Mouse (Mus musculus) heart, embryonic 16.5 days (tissue): ENCODE measurements around the gene Mief1. TPM values are rescaled to one million over a fixed set of nuclear protein-coding genes. Genes with fewer than 3 reads are reported as not detected.

ENCODE experiments used
- ATAC-seq: fragments of 200-750 bp; cut with Nextera tagmentation; replicated peaks from 2 replicates; pipeline ENCODE4 v1.8.0; 2017; ENCODE audit warnings: moderate number of reproducible peaks; ENCODE audit not compliant: insufficient read depth, low FRiP score; ENCODE audit errors: extremely low read depth
- H3K27ac ChIP-seq: fragments of 300-500 bp; sonication (generic); 2 replicates; pipeline ENCODE4 v1.5.1; 2014; ENCODE audit warnings: mild to moderate bottlenecking, low read length, control low read depth, moderate library complexity
- H3K27me3 ChIP-seq: fragments of 300-500 bp; sonication (generic); 2 replicates; pipeline ENCODE4 v1.6.1; 2014; ENCODE audit warnings: low read length, mixed read lengths; ENCODE audit not compliant: control insufficient read depth, insufficient read depth
- H3K36me3 ChIP-seq: fragments of 300-500 bp; sonication (generic); 2 replicates; pipeline ENCODE4 v1.6.1; 2014; ENCODE audit not compliant: control insufficient read depth, insufficient read depth
- H3K4me1 ChIP-seq: fragments of 300-500 bp; sonication (generic); 2 replicates; pipeline ENCODE4 v1.6.1; 2014; ENCODE audit warnings: low read length, mixed read lengths; ENCODE audit not compliant: control insufficient read depth, insufficient read depth
- H3K4me2 ChIP-seq: fragments of 300-500 bp; sonication (generic); 2 replicates; pipeline ENCODE4 v1.6.1; 2014; ENCODE audit warnings: low read depth, mild to moderate bottlenecking, control low read depth, low read length
- H3K4me3 ChIP-seq: fragments of 300-500 bp; sonication (generic); 2 replicates; pipeline ENCODE4 v1.5.1; 2014; ENCODE audit warnings: mild to moderate bottlenecking, control low read depth, low read length
- H3K9ac ChIP-seq: fragments of 300-500 bp; sonication (generic); 2 replicates; pipeline ENCODE4 v1.6.1; 2014; ENCODE audit warnings: low read length, control low read depth
- H3K9me3 ChIP-seq: fragments of 300-500 bp; sonication (generic); replicated peaks from 2 replicates; pipeline ENCODE4 v1.6.1; 2016; ENCODE audit warnings: low read length; ENCODE audit not compliant: control insufficient read depth
- WGBS: fragments of 180-500 bp; shearing (Covaris S2); extraction: QIAGEN DNeasy Blood & Tissue Kit; methylation state at CpG from one replicate; pipeline ENCODE4 v1.1.7; 2014; 5-methylcytosine and 5-hydroxymethylcytosine counted together
- polyA plus RNA-seq: library from polyadenylated mRNA; unstranded; fragments of >200 nt; fragmentation: Nextera tagmentation; extraction: Ambion mirVana; gene quantifications from 2 replicates; pipeline ENCODE4 v1.2.1, GENCODE M21; 2015

Mief1 gene
- polyA plus RNA-seq, 1 experiment from 2014 or later: 26.1 TPM

GRCm38 (mm10) chr15:80256656-80257601, 23.1 kb downstream of the Mief1 start:
- WGBS: 49% methylated on average over 12 of the region's 12 CpGs
- peak overlapping the region; percentile 99 for H3K9ac ChIP-seq
- peak overlapping the region; percentile 99 for H3K27ac ChIP-seq
- peak overlapping the region; percentile 97 for H3K4me3 ChIP-seq
- no peak for ATAC-seq
- H3K4me2 ChIP-seq: peak overlapping the region; percentile 95
- peaks cover 27% of the 10 kb centered on the region for H3K36me3 ChIP-seq
- H3K9me3 ChIP-seq: no peaks in the 10 kb centered on the region
- no peaks in the 10 kb centered on the region for H3K27me3 ChIP-seq
- peaks cover 29% of the 10 kb centered on the region for H3K4me1 ChIP-seq

GRCm38 (mm10) chr15:80257602-80258239, 23.9 kb downstream of the Mief1 start:
- Histone ChIP-seq H3K27ac (peak overlapping the region; percentile 99), H3K9me3 (no peaks in the 10 kb centered on the region), H3K4me2 (peak overlapping the region; percentile 95), H3K4me3 (peak overlapping the region; percentile 97), H3K4me1 (peaks cover 27% of the 10 kb centered on the region), H3K9ac (peak overlapping the region; percentile 99), H3K36me3 (peaks cover 27% of the 10 kb centered on the region), H3K27me3 (no peaks in the 10 kb centered on the region)
- ATAC-seq: no peak
- WGBS: 23% methylated on average over 4 of the region's 4 CpGs

DNA sequence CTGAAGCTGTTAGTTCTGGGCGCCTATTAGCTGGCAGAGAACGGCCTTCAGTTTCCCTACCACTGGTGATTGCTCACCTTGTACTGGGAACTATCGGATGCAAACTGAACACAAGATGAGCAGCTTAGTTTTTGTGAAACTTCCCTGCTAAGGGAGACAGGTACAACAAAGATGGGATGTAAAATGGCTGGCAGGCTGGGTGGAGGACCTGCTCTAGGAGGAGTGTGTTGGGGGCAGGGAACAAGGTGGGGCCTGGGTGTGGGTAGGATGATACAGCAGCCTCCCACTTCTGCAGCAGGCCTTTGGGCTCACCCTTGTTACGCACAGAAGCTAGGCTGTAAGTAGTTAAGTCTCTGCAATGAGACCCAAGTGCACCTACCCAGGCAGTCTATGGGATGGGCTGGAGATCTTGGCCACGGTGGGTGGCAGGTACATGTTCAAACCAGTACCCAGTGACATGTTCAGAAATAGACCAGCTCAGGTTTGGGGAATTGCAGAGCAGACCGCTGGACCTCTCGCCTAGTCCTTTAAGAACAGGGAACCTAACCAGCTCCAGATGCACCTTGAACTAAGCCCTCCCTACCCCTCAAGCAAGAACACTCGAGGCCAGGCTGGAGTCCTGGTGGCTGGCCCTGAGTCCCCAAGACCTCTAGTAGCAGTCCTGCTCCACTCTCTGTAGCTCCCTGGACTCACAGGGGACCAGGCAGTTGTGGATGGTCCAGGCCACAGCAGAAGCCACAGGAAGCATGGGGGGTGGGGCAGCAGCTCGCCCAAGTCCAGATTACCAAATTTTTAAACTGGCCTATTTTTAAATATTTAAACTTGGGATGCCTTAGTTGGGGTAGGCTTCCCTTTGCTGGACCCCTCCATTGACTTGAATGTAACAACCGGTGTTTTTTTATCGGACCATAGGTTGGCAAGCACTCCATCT, 24.7 kb downstream of the Mief1 start:
- H3K36me3 ChIP-seq: peaks cover 27% of the 10 kb centered on the region
- H3K27ac ChIP-seq: peak overlapping the region; percentile 99
- no peaks in the 10 kb centered on the region for H3K27me3 ChIP-seq
- no peak overlapping the region for H3K4me3 ChIP-seq
- 53% methylated on average over 11 of the region's 11 CpGs for WGBS
- H3K4me1 ChIP-seq: peaks cover 35% of the 10 kb centered on the region
- no peak overlapping the region for H3K9ac ChIP-seq
- no peak overlapping the region for H3K4me2 ChIP-seq
- no peak for ATAC-seq
- no peaks in the 10 kb centered on the region for H3K9me3 ChIP-seq

- no peak overlapping the region for H3K4me2 ChIP-seq
- H3K36me3 ChIP-seq: peaks cover 27% of the 10 kb centered on the region
Observed at GRCm38 (mm10) chr15:80259406-80260045, 25.7 kb downstream of the Mief1 start.

DNA sequence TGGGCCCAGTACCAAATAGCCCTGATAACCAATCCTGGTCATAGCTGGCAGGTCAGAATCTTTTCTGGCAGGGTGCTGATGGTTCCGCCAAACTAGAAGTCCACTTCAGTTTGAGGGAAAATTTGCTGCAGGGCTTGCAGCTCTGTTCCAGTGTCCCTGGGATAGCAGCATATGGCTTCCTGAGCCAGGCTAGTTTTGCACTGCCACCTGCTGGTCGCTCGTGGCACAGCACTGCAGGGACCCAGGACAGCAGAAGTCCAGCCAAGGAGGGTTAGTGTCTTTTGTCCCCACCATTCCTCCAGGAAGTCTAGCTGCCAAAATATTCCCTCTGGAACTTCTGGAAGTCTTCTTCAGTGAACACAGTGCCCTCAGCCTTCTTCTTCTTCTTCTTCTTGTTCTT, 26.9 kb downstream of the Mief1 start:
- H3K27ac ChIP-seq: no peak overlapping the region
- ATAC-seq: no peak
- WGBS: 10% methylated on average over 3 of the region's 3 CpGs
- no peak overlapping the region for H3K4me3 ChIP-seq
- H3K9ac ChIP-seq: no peak overlapping the region
- H3K4me2 ChIP-seq: no peak overlapping the region
- H3K36me3 ChIP-seq: peaks cover 27% of the 10 kb centered on the region
- H3K27me3 ChIP-seq: no peaks in the 10 kb centered on the region
- no peaks in the 10 kb centered on the region for H3K9me3 ChIP-seq
- peaks cover 30% of the 10 kb centered on the region for H3K4me1 ChIP-seq

More at GRCm38 (mm10) chr15:80259406-80260045, 25.7 kb downstream of the Mief1 start:
- no peak for ATAC-seq
- H3K9ac ChIP-seq: no peak overlapping the region
- 72% methylated on average over 8 of the region's 8 CpGs for WGBS
- peaks cover 29% of the 10 kb centered on the region for H3K4me1 ChIP-seq
- no peak overlapping the region; the same call in 1 of the 2 replicates for H3K27ac ChIP-seq
- no peaks in the 10 kb centered on the region for H3K27me3 ChIP-seq
- H3K4me3 ChIP-seq: no peak overlapping the region
- H3K9me3 ChIP-seq: no peaks in the 10 kb centered on the region

- H3K4me3 ChIP-seq: no peak overlapping the region
- WGBS: 83% methylated on average over 7 of the region's 7 CpGs
- no peak overlapping the region for H3K9ac ChIP-seq
- peaks cover 30% of the 10 kb centered on the region for H3K4me1 ChIP-seq
- ATAC-seq: no peak
- no peaks in the 10 kb centered on the region for H3K9me3 ChIP-seq
- H3K4me2 ChIP-seq: no peak overlapping the region
- peaks cover 27% of the 10 kb centered on the region for H3K36me3 ChIP-seq
- H3K27me3 ChIP-seq: no peaks in the 10 kb centered on the region
- no peak overlapping the region for H3K27ac ChIP-seq
Observed at GRCm38 (mm10) chr15:80261100-80261499, 27.3 kb downstream of the Mief1 start.

- peak within 1 kb of the TSS; percentile 93 for H3K4me3 ChIP-seq
- ATAC-seq: peak; percentile 90
- H3K4me2 ChIP-seq: peak within 1 kb of the TSS; percentile 88
- peaks cover 6% of the 10 kb centered on the region; the same call in 1 of the 2 replicates for H3K36me3 ChIP-seq
- H3K9ac ChIP-seq: peak within 1 kb of the TSS; percentile 92
- no peaks in the 10 kb centered on the region for H3K27me3 ChIP-seq
- H3K27ac ChIP-seq: peak within 1 kb of the TSS; percentile 73
- H3K4me1 ChIP-seq: peaks cover 14% of the 10 kb centered on the region
- WGBS: under 1% methylated on average over 66 of the region's 66 CpGs
- H3K9me3 ChIP-seq: no peaks in the 10 kb centered on the region
Observed at GRCm38 (mm10) chr15:80263610-80264575, 30.1 kb downstream of the Mief1 start, which contains the start of gene Rps19bp1. Gene Rps19bp1 (minus strand): TSS chr15:80264315.
